Mouse (Mus musculus) NIH3T3 (cell line): ENCODE measurements at regions not wholly inside any gene's neighbourhood (a gene's known extent, or its start where the extent isn't known, plus 50 kb on each side); places are given as distances from the start of the nearest gene placed in this dataset.

Experiments
- DNase-seq: peaks from one replicate; pipeline ENCODE4 v3.0.0-alpha.2; 2012; ENCODE audit warnings: low read depth

DNA sequence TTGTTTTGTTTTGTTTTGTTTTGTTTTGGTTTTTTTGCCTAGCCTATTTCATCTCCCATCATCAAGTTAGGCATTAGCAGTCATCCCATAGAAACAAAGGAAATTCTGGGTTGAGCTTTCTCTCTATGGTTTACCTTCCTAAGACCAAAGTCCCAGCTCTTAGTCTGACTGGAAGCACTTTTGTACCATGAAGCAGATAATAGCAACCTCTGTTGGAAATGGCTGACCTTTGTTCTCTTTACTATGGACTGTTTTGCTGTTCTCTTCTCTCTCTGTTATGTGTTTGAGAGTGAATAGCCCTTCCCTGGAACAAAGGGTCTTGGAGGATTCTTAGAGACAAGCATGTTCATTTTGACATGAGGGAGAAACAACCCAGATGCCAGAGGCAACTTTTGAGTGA, 1681.7 kb upstream of the 5930422O12Rik start:
- no peak for DNase-seq

- DNase-seq, result peak; percentile 76
Measured at GRCm38 (mm10) chr8:31749974-31750373, 1678.5 kb upstream of the 5930422O12Rik start.

DNA sequence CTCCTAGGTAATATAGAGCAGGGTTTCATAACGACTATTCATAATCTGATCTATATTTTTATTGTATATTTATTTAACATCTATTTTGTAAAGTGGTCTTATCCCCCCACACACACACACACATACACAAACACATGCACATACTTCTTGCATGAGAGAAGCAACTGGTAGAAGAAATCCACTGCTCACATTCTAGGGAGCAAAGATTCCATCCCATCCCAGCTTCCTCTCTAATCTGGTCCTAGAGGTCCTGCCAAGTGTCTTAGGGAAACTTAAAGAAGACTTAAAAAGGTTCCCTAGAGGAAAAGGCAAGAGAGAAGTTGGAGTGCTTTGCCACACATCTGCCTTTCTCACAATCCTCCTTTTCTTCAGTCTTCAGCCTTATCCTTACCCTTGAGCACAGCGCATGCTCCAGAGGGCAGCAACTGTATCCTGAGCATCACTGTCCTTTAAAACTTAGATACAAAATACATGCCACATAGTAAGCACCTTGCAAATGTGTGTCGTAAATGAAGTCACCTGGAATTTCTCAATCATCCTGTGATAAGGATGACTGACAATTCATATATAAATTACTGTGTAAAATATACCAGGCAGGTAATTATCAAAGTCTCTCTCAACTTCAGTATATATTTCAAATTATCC, 1677.9 kb upstream of the 5930422O12Rik start:
- peak; percentile 48 for DNase-seq

- peak; percentile 93 for DNase-seq
Measured at GRCm38 (mm10) chr8:31755737-31756136, 1672.8 kb upstream of the 5930422O12Rik start.

DNA sequence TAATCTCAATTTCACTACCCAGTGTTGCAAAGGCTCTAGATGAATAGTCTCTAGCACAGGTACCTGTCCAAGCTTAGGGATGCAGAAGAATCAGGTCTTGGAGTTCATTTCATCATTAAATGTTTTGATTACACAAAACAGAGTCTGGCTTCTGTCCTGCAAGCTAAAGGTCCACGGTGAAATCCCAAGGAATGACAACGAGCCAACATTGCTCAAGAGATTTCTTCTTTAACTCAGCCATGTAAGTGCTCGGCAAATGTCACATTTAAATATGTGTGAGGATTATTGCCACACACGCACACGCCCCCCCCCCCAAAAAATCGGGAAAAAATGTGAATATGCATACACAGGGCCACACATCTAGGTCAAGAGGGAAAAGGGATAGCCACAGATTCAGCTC, 1666.4 kb upstream of the 5930422O12Rik start:
- no peak for DNase-seq
